Mouse (Mus musculus): ENCODE results near the gene Adat1.

GRCm38 (mm10) chr8:111964351-111964750, 27.8 kb downstream of the Adat1 start:
- TF ChIP-seq CTCF (IDR thresholded peaks at IDR 0.05; ENCODE audit: low read depth) (no peak), EP300 (optimal IDR thresholded peaks at IDR 0.05) (no peak)
